Mouse (Mus musculus) embryo, embryonic 11.5 days (tissue): Measurements from ENCODE around the gene Gtf3c3.

ENCODE experiments used
- DNase-seq: peaks from one replicate; pipeline ENCODE4 v3.0.0-alpha.2; 2012; ENCODE audit warnings: low read depth, low spot score

The Gtf3c3 gene

GRCm38 (mm10) chr1:54438340-54439079 is at the start of gene Gtf3c3:
TSS of gene Gtf3c3 (minus strand) at chr1:54438971.
- peak; percentile 64 for DNase-seq

- no peak for DNase-seq
Observed at GRCm38 (mm10) chr1:54484744-54485420, 46.1 kb upstream of the Gtf3c3 start.

GRCm38 (mm10) chr1:54480491-54480890 is 41.7 kb upstream of the Gtf3c3 start:
- no peak for DNase-seq

GRCm38 (mm10) chr1:54468662-54469061 is 29.9 kb upstream of the Gtf3c3 start:
- DNase-seq, result no peak

- DNase-seq, result no peak
Observed at GRCm38 (mm10) chr1:54467366-54467765, 28.6 kb upstream of the Gtf3c3 start.

GRCm38 (mm10) chr1:54452116-54452515 is 13.3 kb upstream of the Gtf3c3 start:
- DNase-seq, result no peak

- no peak for DNase-seq
Observed at GRCm38 (mm10) chr1:54448833-54449232, 10.1 kb upstream of the Gtf3c3 start.

- DNase-seq, result no peak
Observed at GRCm38 (mm10) chr1:54443641-54444040, 4.9 kb upstream of the Gtf3c3 start.

- DNase-seq, result no peak
Observed at GRCm38 (mm10) chr1:54439080-54439476, 307 bp upstream of the Gtf3c3 start.

- no peak for DNase-seq
Observed at GRCm38 (mm10) chr1:54422195-54422750, 16.5 kb downstream of the Gtf3c3 start.

- DNase-seq, result no peak
Observed at GRCm38 (mm10) chr1:54421670-54422069, 17.1 kb downstream of the Gtf3c3 start.

- no peak for DNase-seq
Observed at GRCm38 (mm10) chr1:54402736-54403135, 36.0 kb downstream of the Gtf3c3 start.

- DNase-seq, result no peak
Observed at GRCm38 (mm10) chr1:54384221-54384620, 54.5 kb downstream of the Gtf3c3 start.

GRCm38 (mm10) chr1:54380978-54381914 is 57.5 kb downstream of the Gtf3c3 start:
- peak; percentile 50 for DNase-seq

GRCm38 (mm10) chr1:54377506-54378051 is 61.2 kb downstream of the Gtf3c3 start:
- DNase-seq, result no peak

- DNase-seq, result no peak
Observed at GRCm38 (mm10) chr1:54356566-54356965, 82.2 kb downstream of the Gtf3c3 start.

- no peak for DNase-seq
Observed at GRCm38 (mm10) chr1:54355485-54355884, 83.3 kb downstream of the Gtf3c3 start.

- no peak for DNase-seq
Observed at GRCm38 (mm10) chr1:54354786-54355185, 84.0 kb downstream of the Gtf3c3 start.
